ENCODE assay signal across 8 mouse cellular contexts in the genomic region with DNA sequence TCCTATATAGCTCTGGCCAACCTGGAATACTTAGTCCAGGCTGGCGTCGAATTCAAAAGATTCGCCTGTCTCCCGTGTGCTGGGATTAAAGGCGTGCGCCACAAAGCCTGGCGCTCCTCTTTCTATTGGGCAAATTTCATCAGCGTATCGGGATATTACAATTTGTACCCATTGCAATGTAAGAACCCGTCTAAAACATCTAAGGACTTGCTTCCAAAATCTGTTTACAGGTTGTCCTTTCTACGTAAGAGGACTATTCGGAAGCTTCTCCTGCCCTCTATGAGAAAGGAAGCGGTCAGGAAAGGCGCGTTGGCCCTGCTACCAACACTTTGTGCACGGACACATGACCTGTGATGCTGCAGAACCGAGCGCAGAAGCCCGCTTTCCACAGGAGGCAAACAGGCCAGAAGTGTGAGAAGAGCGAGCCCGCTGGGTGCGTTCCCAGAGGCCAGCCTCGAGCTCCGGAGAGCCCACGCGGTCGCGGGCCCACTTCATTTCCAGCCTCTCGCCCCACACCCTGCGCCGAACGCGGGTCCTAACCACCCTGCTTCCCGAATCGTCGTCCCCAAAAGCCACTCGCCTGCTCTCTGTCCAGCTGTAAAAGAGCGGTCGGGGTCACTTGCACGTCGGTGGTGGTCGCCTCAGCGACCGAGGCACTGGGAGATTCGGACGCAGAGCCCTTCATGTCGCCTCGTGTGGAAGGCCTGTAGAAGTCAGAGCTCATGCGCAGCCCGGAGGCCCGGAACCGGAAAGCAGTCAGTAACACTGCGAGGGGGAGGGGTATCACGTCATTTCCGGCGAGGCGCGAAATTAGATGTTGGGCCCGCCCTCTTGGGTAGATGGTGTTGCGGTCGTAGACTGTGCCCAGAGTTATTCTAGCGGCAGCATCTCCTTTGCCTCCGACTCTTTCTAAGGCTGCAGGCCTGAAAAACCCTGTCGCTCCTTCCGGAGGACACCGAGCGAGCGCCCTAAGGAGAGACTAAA. TPM values are rescaled to one million over a fixed set of nuclear protein-coding genes. Genes with fewer than 3 reads are reported as not detected.
DNase-seq lines count a peak whose midpoint lies in the region; ATAC-seq lines count a peak whose summit lies in the region.

A gene (minus strand): TSS at position 761 of the 984 bp plus-strand sequence.

- peaks cover 27% of the 10 kb centered on the region for H3K4me1 ChIP-seq in hindbrain, embryonic 12.5 days

- H3K27me3 ChIP-seq in hindbrain, embryonic 12.5 days = no peaks in the 10 kb centered on the region

- peak within 1 kb of the TSS; percentile 95 for H3K4me2 ChIP-seq in hindbrain, embryonic 12.5 days (replicated peaks)

- peak within 1 kb of the TSS; percentile 66 for H3K27ac ChIP-seq in hindbrain, embryonic 12.5 days

- H3K9me3 ChIP-seq in hindbrain, embryonic 12.5 days (replicated peaks) = no peaks in the 10 kb centered on the region

- peak within 1 kb of the TSS; percentile 82 for H3K9ac ChIP-seq in hindbrain, embryonic 12.5 days

- peaks cover 35% of the 10 kb centered on the region for H3K36me3 ChIP-seq in hindbrain, embryonic 12.5 days

- peak within 1 kb of the TSS; percentile 75 for H3K4me3 ChIP-seq in hindbrain, embryonic 12.5 days

- ATAC-seq in hindbrain, embryonic 12.5 days (ENCODE audit: low FRiP score) = peak; percentile 100

- under 1% methylated on average over 68 of the region's 68 CpGs for WGBS in hindbrain, embryonic 12.5 days

- DNase-seq in Muller cell, postnatal 12 days (ENCODE audit: inconsistent ontology term) = peak; percentile 96
- DNase-seq in cerebellum, adult 9-11 months = peak; percentile 89
- peak; percentile 85 to 95 for DNase-seq in frontal cortex, adult 2 months (ENCODE audit: extremely low spot score in 1 of 2, low spot score in 1 of 2)
- DNase-seq in layer of hippocampus, postnatal 14 days (ENCODE audit: low spot score in 2 of 2) = peak; percentile 90 to 94
- peak; percentile 93 for DNase-seq in lung, postnatal 14 days
- peak; percentile 88 for DNase-seq in retina, adult 2 months (ENCODE audit: low read depth, low spot score)
- DNase-seq in thymus, postnatal 36 days = peak; percentile 87 to 90

RNA-seq across cellular contexts. Expression of the gene that starts here (rescaled TPM):
- polyA plus RNA-seq in frontal cortex, adult 2 months (2012; rRNA removed) = 41.9 and 45.8 TPM in 2 replicates
- polyA plus RNA-seq in hindbrain, embryonic 12.5 days (2016; fragmentation: Nextera tagmentation; extraction: Ambion mirVana) = 183 and 196 TPM in 2 replicates
- total RNA-seq in layer of hippocampus, postnatal 14 days (2021) = 10 to 100 TPM; 52.4 to 53.5 TPM

Comparison
In these comparisons a context has a peak if more than half of its experiments do, and no peak if none do; other contexts are left out.
1. Peak in every context shown above with its lines: DNase-seq, ATAC-seq, H3K4me3 ChIP-seq and H3K27ac ChIP-seq.